Mouse (Mus musculus) lung, embryonic 14.5 days (tissue): Measurements from ENCODE around the gene Klrk1. TPM values are rescaled to one million over a fixed set of nuclear protein-coding genes. Genes with fewer than 3 reads are reported as not detected.
"Not testable (repeated sequence)": the region's sequence is repeated elsewhere in the genome, so short reads cannot be mapped to it uniquely, and the experiment has no call there.

Experiments
- ATAC-seq: fragments of 200-750 bp; cut with Nextera tagmentation; 2 replicates; pipeline ENCODE4 v1.8.0; 2017; ENCODE audit warnings: mild to moderate bottlenecking, moderate TSS enrichment, moderate library complexity; ENCODE audit not compliant: insufficient read depth
- DNase-seq: peaks from one replicate; pipeline ENCODE4 v3.0.0-alpha.2; 2015
- H3K27ac ChIP-seq: fragments of 300-500 bp; sonication (generic); 2 replicates; pipeline ENCODE4 v1.5.1; 2014; ENCODE audit warnings: low read depth, mild to moderate bottlenecking, moderate library complexity
- H3K27me3 ChIP-seq: fragments of 300-500 bp; sonication (generic); 2 replicates; pipeline ENCODE4 v1.6.1; 2014; ENCODE audit warnings: low read length, control low read depth; ENCODE audit not compliant: insufficient read depth
- H3K36me3 ChIP-seq: fragments of 300-500 bp; sonication (generic); 2 replicates; pipeline ENCODE4 v1.6.1; 2014; ENCODE audit warnings: control low read depth; ENCODE audit not compliant: insufficient read depth
- H3K4me1 ChIP-seq: fragments of 300-500 bp; sonication (generic); 2 replicates; pipeline ENCODE4 v1.6.1; 2014; ENCODE audit warnings: antibody characterized with exemption, control low read depth; ENCODE audit not compliant: insufficient read depth
- H3K4me2 ChIP-seq: fragments of 300-500 bp; sonication (generic); 2 replicates; pipeline ENCODE4 v1.6.1; 2014; ENCODE audit warnings: mild to moderate bottlenecking
- H3K4me3 ChIP-seq: fragments of 300-500 bp; sonication (generic); 2 replicates; pipeline ENCODE4 v1.5.1; 2014; ENCODE audit warnings: low read depth, low read length
- H3K9ac ChIP-seq: fragments of 300-500 bp; sonication (generic); 2 replicates; pipeline ENCODE4 v1.6.1; 2014
- H3K9me3 ChIP-seq: fragments of 300-500 bp; sonication (generic); 2 replicates; pipeline ENCODE4 v1.6.1; 2016; ENCODE audit warnings: low read depth, low read length, control low read depth
- CTCF ChIP-seq: IDR thresholded peaks from 2 replicates; pipeline ENCODE4 v1.5.1; 2016; ENCODE audit warnings: antibody characterized with exemption, low read depth
- WGBS: fragments of 180-500 bp; shearing (Covaris S2); extraction: QIAGEN DNeasy Blood & Tissue Kit; methylation state at CpG from one replicate; pipeline ENCODE4 v1.1.7; 2014; 5-methylcytosine and 5-hydroxymethylcytosine counted together
- polyA plus RNA-seq: library from polyadenylated mRNA; unstranded; fragments of >200 nt; fragmentation: Nextera tagmentation; extraction: Ambion mirVana; gene quantifications from 2 replicates; pipeline ENCODE4 v1.2.1, GENCODE M21; 2014

Klrk1 gene
- polyA plus RNA-seq, result 0.15 TPM in 1 of 2 replicates, not detected in the other

DNA sequence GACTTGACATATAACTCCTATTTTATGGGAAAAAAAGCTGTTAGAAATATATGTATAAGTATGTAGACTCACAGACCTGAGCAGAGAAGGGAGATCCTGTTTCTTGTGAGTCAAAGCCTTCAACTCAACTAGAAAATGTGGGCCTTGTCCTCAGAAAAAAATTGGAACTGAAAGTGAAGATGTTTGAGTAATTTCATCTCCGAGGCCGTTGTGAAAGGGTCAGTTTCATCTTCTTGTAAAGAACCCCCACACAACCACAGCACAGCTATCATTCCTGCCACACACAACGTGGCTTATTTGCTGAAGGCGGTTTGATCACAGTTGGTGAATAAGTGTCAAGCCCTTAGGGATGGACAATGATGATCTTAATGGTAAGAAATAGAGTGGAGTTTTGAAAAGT is at the start of gene Klrk1:
Klrk1 (minus strand) TSS at position 130 of the 400 bp plus-strand sequence.
- ATAC-seq, result no peak
- Histone ChIP-seq H3K27ac (no peak within 1 kb of the TSS), H3K4me2 (no peak within 1 kb of the TSS), H3K4me1 (no peaks in the 10 kb centered on the region), H3K27me3 (no peaks in the 10 kb centered on the region), H3K36me3 (no peaks in the 10 kb centered on the region), H3K9ac (no peak within 1 kb of the TSS), H3K9me3 (no peaks in the 10 kb centered on the region), H3K4me3 (no peak within 1 kb of the TSS)
- 78% methylated on average over 4 of the region's 4 CpGs for WGBS
- no peak for DNase-seq
- no peak for TF ChIP-seq CTCF

GRCm38 (mm10) chr6:129661301-129661700 is 37.6 kb upstream of the Klrk1 start:
- not testable (repeated sequence) for H3K9ac ChIP-seq, H3K27ac ChIP-seq
- WGBS, result 60% methylated on average over 1 of the region's 3 CpGs

GRCm38 (mm10) chr6:129660589-129660988 is 36.9 kb upstream of the Klrk1 start, which contains the start of gene Klrc2:
Gene Klrc2 (minus strand): TSS chr6:129660689.
- H3K27ac ChIP-seq, H3K4me1 ChIP-seq, H3K4me2 ChIP-seq, H3K9ac ChIP-seq, H3K4me3 ChIP-seq, DNase-seq, H3K36me3 ChIP-seq, H3K27me3 ChIP-seq, ATAC-seq, H3K9me3 ChIP-seq: not testable (repeated sequence)
- WGBS, result 77% methylated on average over 4 of the region's 4 CpGs

More at GRCm38 (mm10) chr6:129661301-129661700, 37.6 kb upstream of the Klrk1 start:
- H3K9me3 ChIP-seq, H3K4me1 ChIP-seq, ATAC-seq, H3K36me3 ChIP-seq, H3K4me2 ChIP-seq, DNase-seq, H3K27me3 ChIP-seq, H3K4me3 ChIP-seq: not testable (repeated sequence)

- ATAC-seq, H3K36me3 ChIP-seq, H3K4me1 ChIP-seq, H3K9ac ChIP-seq, DNase-seq, H3K27ac ChIP-seq, H3K4me2 ChIP-seq, H3K27me3 ChIP-seq, H3K4me3 ChIP-seq, H3K9me3 ChIP-seq: not testable (repeated sequence)
- 79% methylated on average over 2 of the region's 3 CpGs for WGBS
Observed at GRCm38 (mm10) chr6:129644054-129644453, 20.4 kb upstream of the Klrk1 start.

DNA sequence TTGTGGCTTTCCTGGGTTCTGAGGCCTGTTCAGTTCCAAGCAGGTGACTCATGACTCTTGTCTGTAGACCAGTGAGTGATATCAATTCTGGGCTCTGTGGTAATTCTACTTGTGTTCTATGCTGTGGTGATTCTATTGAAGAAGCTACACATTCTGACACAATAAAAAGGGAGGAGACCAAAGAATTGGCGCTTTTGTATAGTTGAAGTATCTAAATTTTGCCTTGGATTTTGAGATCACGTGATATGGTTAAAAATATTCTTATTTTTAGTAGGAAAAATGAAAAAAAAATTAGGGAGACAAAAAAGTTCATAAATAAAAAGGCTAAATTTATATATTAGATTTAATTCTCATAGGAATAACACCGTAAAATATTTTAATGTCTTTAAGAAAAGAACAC is 19.6 kb upstream of the Klrk1 start, which contains the start of gene Klrc3:
Klrc3 (minus strand) TSS at position 101 of the 400 bp plus-strand sequence.
- H3K27ac ChIP-seq, H3K4me3 ChIP-seq, H3K36me3 ChIP-seq, ATAC-seq, H3K4me2 ChIP-seq, H3K27me3 ChIP-seq, H3K9ac ChIP-seq, H3K4me1 ChIP-seq, H3K9me3 ChIP-seq, DNase-seq: not testable (repeated sequence)
- WGBS, result 77% methylated on average over 3 of the region's 3 CpGs

GRCm38 (mm10) chr6:129631046-129631445 is 7.4 kb upstream of the Klrk1 start:
- not testable (repeated sequence) for DNase-seq, H3K9ac ChIP-seq, H3K4me2 ChIP-seq, H3K4me3 ChIP-seq, ATAC-seq, H3K27ac ChIP-seq, H3K36me3 ChIP-seq, H3K4me1 ChIP-seq, H3K9me3 ChIP-seq, H3K27me3 ChIP-seq
- WGBS, result 73% methylated on average over 2 of the region's 2 CpGs

- Histone ChIP-seq H3K4me1 (no peaks in the 10 kb centered on the region), H3K36me3 (no peaks in the 10 kb centered on the region), H3K9me3 (no peaks in the 10 kb centered on the region), H3K4me3 (no peak overlapping the region), H3K4me2 (no peak overlapping the region), H3K9ac (no peak overlapping the region), H3K27me3 (no peaks in the 10 kb centered on the region), H3K27ac (no peak overlapping the region)
- ATAC-seq, result no peak
- DNase-seq, result no peak
- no peak for TF ChIP-seq CTCF
Observed at GRCm38 (mm10) chr6:129608372-129608771, 15.3 kb downstream of the Klrk1 start.

- no peaks in the 10 kb centered on the region for H3K4me1 ChIP-seq
- no peaks in the 10 kb centered on the region for H3K36me3 ChIP-seq
- H3K4me2 ChIP-seq, result no peak within 1 kb of the TSS
- no peak within 1 kb of the TSS for H3K4me3 ChIP-seq
- ATAC-seq (no peak), DNase-seq (no peak)
- 80% methylated on average over 3 of the region's 3 CpGs for WGBS
- no peak within 1 kb of the TSS for H3K27ac ChIP-seq
- TF ChIP-seq CTCF, result no peak
- H3K9ac ChIP-seq, result no peak within 1 kb of the TSS
- H3K9me3 ChIP-seq, result no peaks in the 10 kb centered on the region
- H3K27me3 ChIP-seq, result no peaks in the 10 kb centered on the region
Observed at GRCm38 (mm10) chr6:129591508-129591907, 32.2 kb downstream of the Klrk1 start, which contains the start of gene Klrd1. Gene Klrd1 (plus strand): TSS chr6:129591782.
